Mouse (Mus musculus) kidney, adult 2 months (tissue): ENCODE data around the gene Hhat. TPM values are rescaled to one million over a fixed set of nuclear protein-coding genes. Genes with fewer than 3 reads are reported as not detected.

ENCODE experiments used
- DNase-seq: peaks from one replicate; pipeline ENCODE4 v3.0.0; 2021
- H3K27ac ChIP-seq: fragments of 200-500 bp; 2 replicates; pipeline ENCODE4 v1.5.1; 2012; ENCODE audit warnings: low read depth, low read length, control low read depth, inconsistent platforms; ENCODE audit not compliant: insufficient read depth
- H3K27me3 ChIP-seq: fragments of 200-500 bp; replicated peaks from 2 replicates; pipeline ENCODE4 v1.6.1; 2012; ENCODE audit warnings: mild to moderate bottlenecking, moderate library complexity, low read length, inconsistent platforms; ENCODE audit not compliant: control insufficient read depth, insufficient read depth
- H3K36me3 ChIP-seq: fragments of 200-500 bp; 2 replicates; pipeline ENCODE4 v1.6.1; 2012; ENCODE audit warnings: mild to moderate bottlenecking, moderate library complexity, low read length, inconsistent platforms; ENCODE audit not compliant: control insufficient read depth, insufficient read depth
- H3K4me1 ChIP-seq: fragments of 200-500 bp; 2 replicates; pipeline ENCODE4 v1.6.1; 2011; ENCODE audit warnings: low read length; ENCODE audit not compliant: control insufficient read depth, insufficient read depth
- H3K4me3 ChIP-seq: fragments of 200-500 bp; 2 replicates; pipeline ENCODE4 v1.5.1; 2011; ENCODE audit warnings: mild to moderate bottlenecking, low read depth, low read length, control low read depth; ENCODE audit not compliant: insufficient read depth
- CTCF ChIP-seq: fragments of 200-500 bp; conservative IDR thresholded peaks from 2 replicates; pipeline ENCODE4 v1.5.1; 2011; ENCODE audit warnings: low read depth, mild to moderate bottlenecking, control low read depth, low read length, moderate library complexity, mixed read lengths; ENCODE audit not compliant: insufficient read depth, insufficient read length
- POLR2A ChIP-seq: fragments of 200-500 bp; IDR thresholded peaks from one replicate; pipeline ENCODE4 v1.6.1; 2011; ENCODE audit warnings: low read depth, low read length, control low read depth
- WGBS: fragments of 180-500 bp; shearing (Covaris S2); methylation state at CpG from one replicate; pipeline ENCODE4 v1.1.7; 2018; 5-methylcytosine and 5-hydroxymethylcytosine counted together
- polyA plus RNA-seq: library from polyadenylated mRNA; depleted of rRNA; stranded (reverse); fragments of >200 nt; gene quantifications from 2 replicates; pipeline ENCODE4 v1.2.3, GENCODE M21; 2012

Hhat gene
- polyA plus RNA-seq, 1 experiment, result 4.9 TPM

GRCm38 (mm10) chr1:192806168-192807157 lies 35.4 kb upstream of the Hhat start:
- Histone ChIP-seq H3K27me3 (no peaks in the 10 kb centered on the region), H3K4me1 (peaks cover 3% of the 10 kb centered on the region; the same call in 1 of the 2 replicates), H3K27ac (no peak overlapping the region), H3K36me3 (no peaks in the 10 kb centered on the region), H3K4me3 (no peak overlapping the region)
- no peak for TF ChIP-seq POLR2A
- TF ChIP-seq CTCF, result no peak
- no peak for DNase-seq
- WGBS, result 59% methylated on average over 10 of the region's 10 CpGs

GRCm38 (mm10) chr1:192800338-192800737 lies 29.3 kb upstream of the Hhat start:
- H3K27me3 ChIP-seq, result no peaks in the 10 kb centered on the region
- DNase-seq, result no peak
- 86% methylated on average over 8 of the region's 8 CpGs for WGBS
- no peak overlapping the region for H3K4me3 ChIP-seq
- no peaks in the 10 kb centered on the region for H3K36me3 ChIP-seq
- H3K27ac ChIP-seq, result no peak overlapping the region
- TF ChIP-seq CTCF (no peak), POLR2A (no peak)
- H3K4me1 ChIP-seq, result no peaks in the 10 kb centered on the region

- DNase-seq, result no peak
- no peaks in the 10 kb centered on the region for H3K4me1 ChIP-seq
- H3K4me3 ChIP-seq, result no peak overlapping the region
- TF ChIP-seq CTCF, result no peak
- no peak for TF ChIP-seq POLR2A
- H3K36me3 ChIP-seq, result no peaks in the 10 kb centered on the region
- peak overlapping the region; percentile 29; the same call in 1 of the 2 replicates for H3K27ac ChIP-seq
- no peaks in the 10 kb centered on the region for H3K27me3 ChIP-seq
- 68% methylated on average over 10 of the region's 10 CpGs for WGBS
These were observed 28.4 kb upstream of the Hhat start for GRCm38 (mm10) chr1:192799165-192799991.

GRCm38 (mm10) chr1:192798212-192799164 lies 27.5 kb upstream of the Hhat start:
- Histone ChIP-seq H3K36me3 (no peaks in the 10 kb centered on the region), H3K4me3 (no peak overlapping the region), H3K4me1 (no peaks in the 10 kb centered on the region), H3K27ac (peak overlapping the region; percentile 29; the same call in 1 of the 2 replicates), H3K27me3 (no peaks in the 10 kb centered on the region)
- DNase-seq, result peak; percentile 62
- TF ChIP-seq POLR2A, result no peak
- TF ChIP-seq CTCF, result no peak
- WGBS, result 65% methylated on average over 16 of the region's 16 CpGs

GRCm38 (mm10) chr1:192797011-192797274 lies 25.9 kb upstream of the Hhat start:
- Histone ChIP-seq H3K4me3 (no peak overlapping the region), H3K4me1 (no peaks in the 10 kb centered on the region), H3K27me3 (no peaks in the 10 kb centered on the region), H3K27ac (no peak overlapping the region), H3K36me3 (no peaks in the 10 kb centered on the region)
- no peak for DNase-seq
- TF ChIP-seq CTCF (no peak), POLR2A (no peak)
- 94% methylated on average over 3 of the region's 3 CpGs for WGBS

GRCm38 (mm10) chr1:192796201-192797010 lies 25.4 kb upstream of the Hhat start:
- no peak overlapping the region for H3K27ac ChIP-seq

More at GRCm38 (mm10) chr1:192796201-192797010, 25.4 kb upstream of the Hhat start:
- H3K27me3 ChIP-seq, result no peaks in the 10 kb centered on the region
- H3K36me3 ChIP-seq, result no peaks in the 10 kb centered on the region
- WGBS, result 26% methylated on average over 19 of the region's 21 CpGs
- no peak for TF ChIP-seq POLR2A
- TF ChIP-seq CTCF, result no peak
- H3K4me3 ChIP-seq, result no peak overlapping the region
- no peaks in the 10 kb centered on the region for H3K4me1 ChIP-seq
- no peak for DNase-seq
